Mouse (Mus musculus): Measurements from ENCODE around the gene Scaf1. TPM values are rescaled to one million over a fixed set of nuclear protein-coding genes. Genes with fewer than 3 reads are reported as not detected.

The Scaf1 gene
- polyA plus RNA-seq, 1 experiment from 2014 or later, result 40.2 TPM

- peak overlapping the region; percentile 96 for H3K9ac ChIP-seq
- peaks cover 27% of the 10 kb centered on the region for H3K4me1 ChIP-seq
- H3K36me3 ChIP-seq, result peaks cover 38% of the 10 kb centered on the region
- ATAC-seq (ENCODE audit: insufficient number of reproducible peaks, insufficient read depth, low FRiP score, low TSS enrichment, low read depth), result no peak
- under 1% methylated on average over 38 of the region's 38 CpGs for WGBS
- H3K9me3 ChIP-seq, result no peaks in the 10 kb centered on the region
- H3K27me3 ChIP-seq, result no peaks in the 10 kb centered on the region
- peak overlapping the region; percentile 95 for H3K4me2 ChIP-seq
- H3K4me3 ChIP-seq, result peak overlapping the region; percentile 87
- H3K27ac ChIP-seq, result peak overlapping the region; percentile 99
These were observed 36.2 kb upstream of the Scaf1 start for GRCm38 (mm10) chr7:45052181-45052861.

- WGBS, result 1% methylated on average over 13 of the region's 13 CpGs
- no peak for ATAC-seq (ENCODE audit: insufficient number of reproducible peaks, insufficient read depth, low FRiP score, low TSS enrichment, low read depth)
- H3K36me3 ChIP-seq, result peaks cover 45% of the 10 kb centered on the region
- peaks cover 33% of the 10 kb centered on the region for H3K4me1 ChIP-seq
- H3K4me2 ChIP-seq, result peak overlapping the region; percentile 95
- H3K27ac ChIP-seq, result peak overlapping the region; percentile 99
- H3K9me3 ChIP-seq, result no peaks in the 10 kb centered on the region
- H3K9ac ChIP-seq, result peak overlapping the region; percentile 96
- H3K4me3 ChIP-seq, result peak overlapping the region; percentile 87
- H3K27me3 ChIP-seq, result no peaks in the 10 kb centered on the region
These were observed 35.4 kb upstream of the Scaf1 start for GRCm38 (mm10) chr7:45051601-45051974.

- Histone ChIP-seq H3K9me3 (no peaks in the 10 kb centered on the region), H3K36me3 (peaks cover 50% of the 10 kb centered on the region), H3K27me3 (no peaks in the 10 kb centered on the region), H3K4me2 (peak overlapping the region; percentile 95), H3K9ac (peak overlapping the region; percentile 96), H3K4me3 (peak overlapping the region; percentile 87), H3K27ac (peak overlapping the region; percentile 99), H3K4me1 (peaks cover 34% of the 10 kb centered on the region)
- ATAC-seq (ENCODE audit: insufficient number of reproducible peaks, insufficient read depth, low FRiP score, low TSS enrichment, low read depth), result 0 out of 2 replicates have a peak, but pooled peaks have one; percentile 8
- under 1% methylated on average over 16 of the region's 16 CpGs for WGBS
These were observed 34.9 kb upstream of the Scaf1 start for GRCm38 (mm10) chr7:45050945-45051600.

DNA sequence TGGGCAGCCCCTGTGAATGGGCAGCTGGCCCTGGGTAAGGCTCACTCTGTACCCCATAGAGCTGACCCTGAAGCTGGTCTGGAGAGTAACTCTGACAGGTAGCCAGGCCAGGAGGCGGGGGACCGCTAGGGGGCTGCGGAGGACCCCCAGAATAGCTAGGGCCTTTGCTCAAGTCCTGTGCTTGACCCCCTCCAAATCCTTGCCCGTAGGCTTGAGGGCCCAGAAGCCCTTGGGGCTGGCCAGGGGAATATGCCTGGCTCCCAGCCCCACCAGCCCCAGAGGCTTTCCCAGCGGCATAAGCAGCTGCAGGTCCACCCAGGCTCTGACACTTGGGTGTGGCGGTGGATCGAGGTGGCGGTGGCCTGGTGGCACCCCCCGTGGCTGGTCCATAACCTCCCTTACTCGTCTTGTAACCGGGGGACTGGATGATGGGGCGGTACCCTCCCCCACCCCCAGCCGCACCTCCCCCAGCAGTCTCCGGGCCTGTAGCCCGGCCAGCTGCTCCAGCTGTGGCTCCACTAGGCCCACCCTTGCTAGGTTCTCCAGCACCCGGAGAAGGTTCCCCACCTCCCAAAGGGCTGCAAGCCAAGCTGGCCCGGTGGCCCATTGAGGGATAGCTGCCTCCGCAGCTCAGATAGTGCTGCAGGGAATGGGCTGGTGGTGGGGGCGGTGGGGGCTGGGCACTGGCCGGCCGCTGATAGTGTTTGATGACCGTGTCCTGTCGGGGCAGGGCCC lies 32.9 kb upstream of the Scaf1 start:
- 93% methylated on average over 22 of the region's 23 CpGs for WGBS
- Histone ChIP-seq H3K4me1 (peaks cover 29% of the 10 kb centered on the region), H3K4me2 (no peak overlapping the region), H3K9me3 (no peaks in the 10 kb centered on the region), H3K27ac (no peak overlapping the region), H3K9ac (no peak overlapping the region), H3K36me3 (peaks cover 70% of the 10 kb centered on the region), H3K27me3 (no peaks in the 10 kb centered on the region), H3K4me3 (no peak overlapping the region)
- no peak for ATAC-seq (ENCODE audit: insufficient number of reproducible peaks, insufficient read depth, low FRiP score, low TSS enrichment, low read depth)

GRCm38 (mm10) chr7:45048001-45048890 lies 32.1 kb upstream of the Scaf1 start:
- no peak overlapping the region for H3K27ac ChIP-seq
- peaks cover 29% of the 10 kb centered on the region for H3K4me1 ChIP-seq
- H3K9ac ChIP-seq, result no peak overlapping the region
- peaks cover 79% of the 10 kb centered on the region for H3K36me3 ChIP-seq
- no peak for ATAC-seq (ENCODE audit: insufficient number of reproducible peaks, insufficient read depth, low FRiP score, low TSS enrichment, low read depth)
- no peaks in the 10 kb centered on the region for H3K9me3 ChIP-seq
- WGBS, result 93% methylated on average over 38 of the region's 38 CpGs
- no peaks in the 10 kb centered on the region for H3K27me3 ChIP-seq
- no peak overlapping the region for H3K4me2 ChIP-seq
- no peak overlapping the region for H3K4me3 ChIP-seq

GRCm38 (mm10) chr7:45047491-45047890 lies 31.3 kb upstream of the Scaf1 start:
- Histone ChIP-seq H3K4me1 (peaks cover 29% of the 10 kb centered on the region), H3K9ac (no peak overlapping the region)
- 94% methylated on average over 14 of the region's 14 CpGs for WGBS

DNA sequence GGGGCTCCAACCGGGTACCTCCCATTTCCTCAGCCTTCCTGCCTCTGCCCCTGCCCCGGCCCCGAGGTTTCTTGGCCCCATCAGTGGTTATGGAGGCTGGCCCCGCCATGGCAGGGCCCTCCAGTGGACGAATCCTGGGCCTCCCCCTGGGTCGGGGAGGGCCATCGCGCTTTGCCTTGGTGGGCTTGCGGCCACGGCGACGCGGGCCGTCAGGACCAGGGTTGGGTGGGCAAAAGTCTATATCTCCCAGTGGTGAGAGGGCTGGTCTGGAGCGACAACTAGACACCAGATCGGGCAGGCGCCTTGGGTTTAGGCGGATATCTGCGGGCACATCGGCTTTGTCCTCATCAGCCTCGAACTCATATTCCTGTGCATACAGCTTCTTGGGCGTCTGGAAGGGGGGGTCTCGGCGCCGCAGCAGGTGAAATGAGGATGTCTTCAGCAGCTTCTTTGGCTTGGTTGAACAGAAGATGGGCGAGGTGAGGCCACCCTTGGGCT lies 30.7 kb upstream of the Scaf1 start:
- 0 out of 2 replicates have a peak overlapping the region, but pooled peaks have one; percentile 40 for H3K9ac ChIP-seq
- H3K36me3 ChIP-seq, result peaks cover 92% of the 10 kb centered on the region
- no peak for ATAC-seq (ENCODE audit: insufficient number of reproducible peaks, insufficient read depth, low FRiP score, low TSS enrichment, low read depth)
- 92% methylated on average over 26 of the region's 26 CpGs for WGBS
- no peak overlapping the region for H3K4me2 ChIP-seq
- H3K27me3 ChIP-seq, result no peaks in the 10 kb centered on the region
- peaks cover 28% of the 10 kb centered on the region for H3K4me1 ChIP-seq
- no peak overlapping the region for H3K4me3 ChIP-seq
- no peak overlapping the region for H3K27ac ChIP-seq
- no peaks in the 10 kb centered on the region for H3K9me3 ChIP-seq

More at GRCm38 (mm10) chr7:45047491-45047890, 31.3 kb upstream of the Scaf1 start:
- Histone ChIP-seq H3K4me3 (no peak overlapping the region), H3K4me2 (no peak overlapping the region), H3K36me3 (peaks cover 86% of the 10 kb centered on the region), H3K27me3 (no peaks in the 10 kb centered on the region), H3K9me3 (no peaks in the 10 kb centered on the region), H3K27ac (no peak overlapping the region)
- ATAC-seq (ENCODE audit: insufficient number of reproducible peaks, insufficient read depth, low FRiP score, low TSS enrichment, low read depth), result no peak

DNA sequence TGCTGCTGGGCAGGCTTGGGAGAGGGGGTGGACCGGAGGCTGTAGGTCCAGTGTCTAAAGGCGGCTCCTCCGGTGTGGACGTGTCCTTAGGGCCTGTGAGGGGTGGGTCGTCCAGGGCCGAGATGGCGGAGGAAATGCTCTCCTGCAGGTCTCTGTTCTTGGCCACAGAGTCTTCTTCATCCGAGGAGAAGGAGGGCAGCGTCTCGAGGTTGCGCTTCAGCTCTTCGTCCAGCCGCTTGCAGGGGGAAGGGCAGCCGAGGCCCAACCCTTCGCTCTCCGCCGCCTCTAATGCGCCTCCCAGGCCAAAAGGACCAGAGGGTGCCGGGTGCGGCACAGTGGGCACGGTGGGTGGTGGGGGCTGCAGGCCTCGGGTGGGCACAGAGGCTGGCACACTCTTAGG lies 29.6 kb upstream of the Scaf1 start:
- Histone ChIP-seq H3K9me3 (no peaks in the 10 kb centered on the region), H3K9ac (no peak overlapping the region), H3K27me3 (no peaks in the 10 kb centered on the region), H3K4me1 (peaks cover 16% of the 10 kb centered on the region; the same call in 1 of the 2 replicates), H3K4me3 (no peak overlapping the region), H3K4me2 (no peak overlapping the region), H3K36me3 (peaks cover 100% of the 10 kb centered on the region), H3K27ac (no peak overlapping the region)
- ATAC-seq (ENCODE audit: insufficient number of reproducible peaks, insufficient read depth, low FRiP score, low TSS enrichment, low read depth), result no peak
- 95% methylated on average over 22 of the region's 22 CpGs for WGBS

- 96% methylated on average over 14 of the region's 14 CpGs for WGBS
- Histone ChIP-seq H3K4me3 (no peak overlapping the region), H3K9me3 (no peaks in the 10 kb centered on the region), H3K27me3 (no peaks in the 10 kb centered on the region), H3K4me2 (no peak overlapping the region), H3K9ac (no peak overlapping the region), H3K36me3 (peaks cover 99% of the 10 kb centered on the region), H3K27ac (no peak overlapping the region), H3K4me1 (0 out of 2 replicates have a peak, but pooled peaks cover 6% of the 10 kb centered on the region)
- ATAC-seq (ENCODE audit: insufficient number of reproducible peaks, insufficient read depth, low FRiP score, low TSS enrichment, low read depth), result no peak
These were observed 27.1 kb upstream of the Scaf1 start for GRCm38 (mm10) chr7:45043307-45043706.

- H3K27me3 ChIP-seq, result no peaks in the 10 kb centered on the region
- H3K9ac ChIP-seq, result no peak overlapping the region
- H3K36me3 ChIP-seq, result peaks cover 99% of the 10 kb centered on the region
- H3K27ac ChIP-seq, result no peak overlapping the region
- H3K4me3 ChIP-seq, result no peak overlapping the region
- 87% methylated on average over 9 of the region's 9 CpGs for WGBS
- H3K4me1 ChIP-seq, result no peaks in the 10 kb centered on the region
- no peaks in the 10 kb centered on the region for H3K9me3 ChIP-seq
- no peak for ATAC-seq (ENCODE audit: insufficient number of reproducible peaks, insufficient read depth, low FRiP score, low TSS enrichment, low read depth)
- no peak overlapping the region for H3K4me2 ChIP-seq
These were observed 24.7 kb upstream of the Scaf1 start for GRCm38 (mm10) chr7:45040851-45041250.

DNA sequence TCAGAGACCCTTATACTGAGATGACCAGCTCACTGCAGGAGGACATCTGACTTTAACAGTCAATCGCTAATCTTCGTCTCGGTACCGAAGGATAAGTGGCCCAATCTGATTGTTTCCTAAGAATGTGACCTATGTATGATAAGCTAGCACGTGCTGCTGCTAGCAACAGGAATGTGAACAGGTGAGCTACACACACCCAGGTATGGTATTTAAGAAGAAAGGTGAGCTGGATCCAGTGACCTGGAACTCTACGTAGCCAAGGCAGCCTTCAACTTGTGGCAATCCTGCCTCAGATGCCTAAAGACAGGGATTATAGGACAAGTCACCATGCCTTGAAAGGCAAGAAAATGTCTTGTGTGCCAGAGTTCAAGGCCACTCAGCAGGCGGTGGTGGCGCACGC lies 22.2 kb upstream of the Scaf1 start:
- Histone ChIP-seq H3K4me1 (no peaks in the 10 kb centered on the region), H3K27ac (no peak overlapping the region), H3K4me2 (no peak overlapping the region), H3K27me3 (no peaks in the 10 kb centered on the region), H3K9me3 (no peaks in the 10 kb centered on the region), H3K9ac (no peak overlapping the region), H3K4me3 (no peak overlapping the region), H3K36me3 (peaks cover 99% of the 10 kb centered on the region)
- no peak for ATAC-seq (ENCODE audit: insufficient number of reproducible peaks, insufficient read depth, low FRiP score, low TSS enrichment, low read depth)
- 93% methylated on average over 9 of the region's 9 CpGs for WGBS
